Mouse (Mus musculus) cortical plate, adult 2 months (tissue): Measurements from ENCODE around the gene Sgms1. TPM values are rescaled to one million over a fixed set of nuclear protein-coding genes. Genes with fewer than 3 reads are reported as not detected.
A peak's percentile ranks its signal among the peaks of the same experiment; 100 is the strongest.

Experiments used
- H3K27ac ChIP-seq: fragments of 200-500 bp; 2 replicates; pipeline ENCODE4 v1.5.1; 2012; ENCODE audit warnings: low read length, control low read depth, inconsistent platforms; ENCODE audit not compliant: insufficient read depth
- H3K4me1 ChIP-seq: fragments of 200-500 bp; 2 replicates; pipeline ENCODE4 v1.6.1; 2011; ENCODE audit warnings: low read length; ENCODE audit not compliant: control insufficient read depth, insufficient read depth
- H3K4me3 ChIP-seq: fragments of 200-500 bp; 2 replicates; pipeline ENCODE4 v1.5.1; 2011; ENCODE audit warnings: mild to moderate bottlenecking, low read length, control low read depth; ENCODE audit not compliant: insufficient read depth
- CTCF ChIP-seq: fragments of 200-500 bp; IDR thresholded peaks from 2 replicates; pipeline ENCODE4 v1.5.1; 2011; ENCODE audit warnings: mild to moderate bottlenecking, control low read depth, low read length; ENCODE audit not compliant: insufficient read depth; ENCODE audit errors: extremely low read depth
- POLR2A ChIP-seq: fragments of 200-500 bp; IDR thresholded peaks from 2 replicates; pipeline ENCODE4 v1.6.1; 2011; ENCODE audit warnings: mild to moderate bottlenecking, low read length, control low read depth; ENCODE audit not compliant: insufficient read depth; ENCODE audit errors: extremely low read depth
- polyA plus RNA-seq: library from polyadenylated mRNA; depleted of rRNA; stranded (reverse); fragments of >200 nt; gene quantifications from 2 replicates; pipeline ENCODE4 v1.2.3, GENCODE M21; 2012

Sgms1 gene
- polyA plus RNA-seq, 1 experiment = 34.3 TPM

DNA sequence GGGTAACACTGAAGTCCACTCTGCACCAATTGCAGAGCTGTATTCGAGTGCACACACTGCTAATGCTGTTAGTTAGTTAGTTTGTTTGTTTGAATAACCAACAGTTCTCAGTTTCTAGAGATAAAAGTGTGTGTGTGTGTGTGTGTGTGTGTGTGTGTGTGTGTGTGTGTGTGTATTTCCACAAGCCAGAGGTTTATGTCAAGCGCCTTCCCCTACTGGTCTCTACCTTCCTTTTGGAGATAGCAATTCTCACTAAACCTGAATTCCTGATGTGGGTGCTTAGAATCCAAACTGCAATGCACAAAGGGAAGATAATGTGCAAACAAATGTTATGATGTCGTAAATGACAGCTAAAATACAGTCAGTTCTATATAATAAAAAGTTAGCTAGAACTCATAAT is 131.9 kb downstream of the Sgms1 start:
- Histone ChIP-seq H3K27ac (no peak overlapping the region), H3K4me1 (no peaks in the 10 kb centered on the region; the same call in 1 of the 2 replicates), H3K4me3 (no peak overlapping the region)
- TF ChIP-seq CTCF = no peak
- TF ChIP-seq POLR2A = no peak

- no peaks in the 10 kb centered on the region for H3K4me1 ChIP-seq
Measured at GRCm38 (mm10) chr19:32256706-32257415, 132.7 kb downstream of the Sgms1 start.

GRCm38 (mm10) chr19:32255429-32256185 is 133.9 kb downstream of the Sgms1 start:
- Histone ChIP-seq H3K4me3 (no peak overlapping the region), H3K27ac (no peak overlapping the region; the same call in 1 of the 2 replicates), H3K4me1 (no peaks in the 10 kb centered on the region)
- no peak for TF ChIP-seq CTCF
- TF ChIP-seq POLR2A = no peak

More at GRCm38 (mm10) chr19:32256706-32257415, 132.7 kb downstream of the Sgms1 start:
- H3K27ac ChIP-seq = no peak overlapping the region
- no peak for TF ChIP-seq CTCF
- TF ChIP-seq POLR2A = no peak
- no peak overlapping the region for H3K4me3 ChIP-seq

DNA sequence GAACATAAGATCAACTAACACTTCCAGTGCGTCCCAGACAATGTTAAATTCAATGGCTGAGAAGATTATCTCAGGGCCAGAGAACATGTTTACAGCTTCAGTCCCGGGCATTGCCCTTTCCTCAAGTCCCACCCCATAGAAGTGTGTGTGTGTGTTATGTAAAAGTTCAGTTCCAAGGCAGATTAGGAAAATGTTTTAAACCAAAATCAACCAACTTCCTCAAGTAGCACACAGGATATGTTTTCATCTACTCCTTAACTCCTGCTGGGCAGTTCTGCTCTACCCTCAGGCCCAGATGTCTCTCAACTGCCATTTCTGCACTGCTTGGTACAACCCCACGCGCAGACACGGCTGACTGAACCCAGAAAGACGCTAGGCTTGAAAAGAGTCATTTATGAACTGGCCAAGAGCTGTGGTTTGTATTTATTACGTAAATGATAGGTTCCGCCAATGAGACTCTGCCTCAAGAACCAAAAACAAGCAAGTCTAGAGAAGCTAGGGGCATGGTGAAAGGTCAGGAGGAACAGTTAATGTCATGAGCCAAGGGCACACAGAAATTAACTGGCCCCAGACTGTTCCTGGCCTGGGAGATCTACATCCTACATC is 134.7 kb downstream of the Sgms1 start:
- Histone ChIP-seq H3K4me3 (no peak overlapping the region), H3K4me1 (no peaks in the 10 kb centered on the region), H3K27ac (peak overlapping the region; percentile 5)
- TF ChIP-seq CTCF (no peak), POLR2A (no peak)

GRCm38 (mm10) chr19:32254204-32254603 is 135.3 kb downstream of the Sgms1 start:
- H3K4me3 ChIP-seq = no peak overlapping the region

GRCm38 (mm10) chr19:32252987-32253386 is 136.5 kb downstream of the Sgms1 start:
- no peak overlapping the region for H3K27ac ChIP-seq
- TF ChIP-seq CTCF = no peak
- no peak for TF ChIP-seq POLR2A
- H3K4me1 ChIP-seq = no peaks in the 10 kb centered on the region
- no peak overlapping the region for H3K4me3 ChIP-seq

More at GRCm38 (mm10) chr19:32254204-32254603, 135.3 kb downstream of the Sgms1 start:
- Histone ChIP-seq H3K4me1 (no peaks in the 10 kb centered on the region), H3K27ac (no peak overlapping the region)
- TF ChIP-seq CTCF (no peak), POLR2A (no peak)

DNA sequence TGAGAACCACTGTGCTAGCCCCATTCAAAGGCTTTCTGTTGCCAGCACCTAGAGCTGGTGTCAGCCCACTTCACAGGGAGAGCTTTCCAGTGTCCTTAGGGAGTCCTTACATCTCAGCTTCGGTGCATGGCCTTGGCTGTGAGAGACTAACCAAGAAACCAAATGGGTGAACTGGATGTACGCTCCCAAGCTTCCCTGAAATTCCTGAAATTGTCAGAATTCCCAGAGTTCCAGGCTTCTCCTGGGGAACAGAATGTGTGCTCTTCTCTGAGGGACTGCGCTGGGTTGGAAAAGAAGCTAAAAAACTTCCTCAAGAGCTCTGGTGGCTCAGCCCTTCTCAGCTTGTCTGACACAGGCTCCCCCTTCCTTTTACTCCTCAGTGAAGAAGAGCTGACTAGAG is 137.1 kb downstream of the Sgms1 start:
- Histone ChIP-seq H3K4me3 (no peak overlapping the region), H3K4me1 (no peaks in the 10 kb centered on the region), H3K27ac (no peak overlapping the region)
- no peak for TF ChIP-seq CTCF
- no peak for TF ChIP-seq POLR2A

GRCm38 (mm10) chr19:32249181-32250130 is 140.1 kb downstream of the Sgms1 start:
- TF ChIP-seq CTCF = no peak

GRCm38 (mm10) chr19:32244881-32245280 is 144.6 kb downstream of the Sgms1 start:
- TF ChIP-seq POLR2A = no peak
- no peaks in the 10 kb centered on the region for H3K4me1 ChIP-seq
- no peak overlapping the region for H3K4me3 ChIP-seq
- no peak overlapping the region for H3K27ac ChIP-seq

More at GRCm38 (mm10) chr19:32249181-32250130, 140.1 kb downstream of the Sgms1 start:
- Histone ChIP-seq H3K4me3 (no peak overlapping the region), H3K27ac (no peak overlapping the region), H3K4me1 (no peaks in the 10 kb centered on the region)
